Mouse (Mus musculus) liver, embryonic 16.5 days (tissue): ENCODE measurements at regions not wholly inside any gene's neighbourhood (a gene's known extent, or its start where the extent isn't known, plus 50 kb on each side); places are given as distances from the start of the nearest gene placed in this dataset.
"Not testable (repeated sequence)": the region's sequence is repeated elsewhere in the genome, so short reads cannot be mapped to it uniquely, and the experiment has no call there.

ENCODE experiments used
- ATAC-seq: fragments of 200-750 bp; cut with Nextera tagmentation; 2 replicates; pipeline ENCODE4 v1.8.0; 2017; ENCODE audit warnings: low read depth, mild to moderate bottlenecking, moderate number of reproducible peaks, moderate library complexity
- H3K27ac ChIP-seq: fragments of 300-500 bp; sonication (generic); 2 replicates; pipeline ENCODE4 v1.5.1; 2014; ENCODE audit warnings: mild to moderate bottlenecking, low read length
- H3K27me3 ChIP-seq: fragments of 300-500 bp; sonication (generic); 2 replicates; pipeline ENCODE4 v1.6.1; 2014; ENCODE audit warnings: low read depth, low read length, mixed read lengths; ENCODE audit not compliant: control insufficient read depth, insufficient read depth
- H3K36me3 ChIP-seq: fragments of 300-500 bp; sonication (generic); 2 replicates; pipeline ENCODE4 v1.6.1; 2014; ENCODE audit warnings: mild to moderate bottlenecking; ENCODE audit not compliant: control insufficient read depth, insufficient read depth
- H3K4me1 ChIP-seq: fragments of 300-500 bp; sonication (generic); 2 replicates; pipeline ENCODE4 v1.6.1; 2014; ENCODE audit warnings: low read depth, low read length, mixed read lengths; ENCODE audit not compliant: control insufficient read depth
- H3K4me2 ChIP-seq: fragments of 300-500 bp; sonication (generic); 2 replicates; pipeline ENCODE4 v1.6.1; 2014; ENCODE audit warnings: low read depth, low read length, mixed read lengths
- H3K4me3 ChIP-seq: fragments of 300-500 bp; sonication (generic); 2 replicates; pipeline ENCODE4 v1.5.1; 2014; ENCODE audit warnings: low read depth, mild to moderate bottlenecking, low read length
- H3K9ac ChIP-seq: fragments of 300-500 bp; sonication (generic); 2 replicates; pipeline ENCODE4 v1.6.1; 2014; ENCODE audit warnings: low read depth, low read length
- H3K9me3 ChIP-seq: fragments of 300-500 bp; sonication (generic); replicated peaks from 2 replicates; pipeline ENCODE4 v1.6.1; 2016; ENCODE audit warnings: low read length; ENCODE audit not compliant: control insufficient read depth
- WGBS: fragments of 180-500 bp; shearing (Covaris S2); extraction: QIAGEN DNeasy Blood & Tissue Kit; methylation state at CpG from one replicate; pipeline ENCODE4 v1.1.7; 2014; ENCODE audit not compliant: insufficient replicate concordance; 5-methylcytosine and 5-hydroxymethylcytosine counted together

GRCm38 (mm10) chr12:71525255-71525927 is 215.7 kb downstream of the Dact1 start:
- 43% methylated on average over 10 of the region's 10 CpGs for WGBS
- Histone ChIP-seq H3K9ac (no peak overlapping the region), H3K4me3 (no peak overlapping the region), H3K27me3 (no peaks in the 10 kb centered on the region), H3K27ac (no peak overlapping the region), H3K4me1 (no peaks in the 10 kb centered on the region), H3K36me3 (no peaks in the 10 kb centered on the region), H3K4me2 (no peak overlapping the region), H3K9me3 (no peaks in the 10 kb centered on the region)
- no peak for ATAC-seq

- no peaks in the 10 kb centered on the region for H3K27me3 ChIP-seq
- H3K4me3 ChIP-seq, result no peak overlapping the region
- no peak for ATAC-seq
- no peak overlapping the region for H3K9ac ChIP-seq
- no peaks in the 10 kb centered on the region for H3K9me3 ChIP-seq
- no peaks in the 10 kb centered on the region for H3K36me3 ChIP-seq
- 77% methylated on average over 7 of the region's 7 CpGs for WGBS
- no peak overlapping the region for H3K27ac ChIP-seq
- H3K4me2 ChIP-seq, result no peak overlapping the region
- no peaks in the 10 kb centered on the region for H3K4me1 ChIP-seq
Observed at GRCm38 (mm10) chr12:71526623-71527022, 216.9 kb downstream of the Dact1 start.

GRCm38 (mm10) chr12:71532161-71532560 is 222.5 kb downstream of the Dact1 start:
- H3K27me3 ChIP-seq, result no peaks in the 10 kb centered on the region
- no peaks in the 10 kb centered on the region for H3K4me1 ChIP-seq
- H3K4me3 ChIP-seq, result no peak overlapping the region
- H3K9ac ChIP-seq, result no peak overlapping the region
- no peak overlapping the region for H3K27ac ChIP-seq
- 50% methylated on average over 3 of the region's 3 CpGs for WGBS
- no peak overlapping the region for H3K4me2 ChIP-seq
- H3K9me3 ChIP-seq, result no peaks in the 10 kb centered on the region
- ATAC-seq, result no peak
- no peaks in the 10 kb centered on the region for H3K36me3 ChIP-seq

GRCm38 (mm10) chr12:71532708-71533450 is 223.2 kb downstream of the Dact1 start:
- H3K27ac ChIP-seq, result no peak overlapping the region
- no peak for ATAC-seq
- H3K36me3 ChIP-seq, result no peaks in the 10 kb centered on the region
- no peaks in the 10 kb centered on the region for H3K9me3 ChIP-seq
- 63% methylated on average over 22 of the region's 22 CpGs for WGBS
- no peak overlapping the region for H3K4me3 ChIP-seq
- H3K9ac ChIP-seq, result no peak overlapping the region
- H3K27me3 ChIP-seq, result no peaks in the 10 kb centered on the region
- H3K4me1 ChIP-seq, result no peaks in the 10 kb centered on the region
- H3K4me2 ChIP-seq, result no peak overlapping the region

- H3K36me3 ChIP-seq, result no peaks in the 10 kb centered on the region
- no peak overlapping the region for H3K9ac ChIP-seq
- H3K27me3 ChIP-seq, result no peaks in the 10 kb centered on the region
- 69% methylated on average over 9 of the region's 9 CpGs for WGBS
- no peaks in the 10 kb centered on the region for H3K4me1 ChIP-seq
- no peak overlapping the region for H3K4me2 ChIP-seq
- H3K4me3 ChIP-seq, result no peak overlapping the region
- no peaks in the 10 kb centered on the region for H3K9me3 ChIP-seq
- no peak for ATAC-seq
- H3K27ac ChIP-seq, result no peak overlapping the region
Observed at GRCm38 (mm10) chr12:71533701-71534100, 224.0 kb downstream of the Dact1 start.

GRCm38 (mm10) chr12:71534199-71534598 is 224.5 kb downstream of the Dact1 start:
- no peak for ATAC-seq
- no peaks in the 10 kb centered on the region for H3K9me3 ChIP-seq
- 63% methylated on average over 4 of the region's 4 CpGs for WGBS
- no peaks in the 10 kb centered on the region for H3K36me3 ChIP-seq
- no peaks in the 10 kb centered on the region for H3K4me1 ChIP-seq
- H3K9ac ChIP-seq, result no peak overlapping the region
- no peaks in the 10 kb centered on the region for H3K27me3 ChIP-seq
- H3K27ac ChIP-seq, result no peak overlapping the region
- no peak overlapping the region for H3K4me3 ChIP-seq
- H3K4me2 ChIP-seq, result no peak overlapping the region

GRCm38 (mm10) chr12:71535251-71535650 is 225.6 kb downstream of the Dact1 start:
- Histone ChIP-seq H3K27me3 (no peaks in the 10 kb centered on the region), H3K27ac (no peak overlapping the region), H3K4me1 (no peaks in the 10 kb centered on the region), H3K9me3 (no peaks in the 10 kb centered on the region), H3K9ac (no peak overlapping the region), H3K4me3 (no peak overlapping the region), H3K4me2 (no peak overlapping the region), H3K36me3 (no peaks in the 10 kb centered on the region)
- 72% methylated on average over 6 of the region's 6 CpGs for WGBS
- ATAC-seq, result no peak

GRCm38 (mm10) chr12:71535831-71536230 is 226.1 kb downstream of the Dact1 start:
- H3K4me1 ChIP-seq, H3K9me3 ChIP-seq, H3K27ac ChIP-seq, H3K27me3 ChIP-seq, H3K36me3 ChIP-seq, H3K4me3 ChIP-seq, ATAC-seq, H3K9ac ChIP-seq, H3K4me2 ChIP-seq: not testable (repeated sequence)
- 50% methylated on average over 3 of the region's 3 CpGs for WGBS

- Histone ChIP-seq H3K27me3 (no peaks in the 10 kb centered on the region), H3K36me3 (no peaks in the 10 kb centered on the region), H3K4me3 (no peak overlapping the region), H3K4me2 (no peak overlapping the region), H3K4me1 (no peaks in the 10 kb centered on the region), H3K9ac (no peak overlapping the region), H3K27ac (no peak overlapping the region), H3K9me3 (no peaks in the 10 kb centered on the region)
- no peak for ATAC-seq
- WGBS, result 63% methylated on average over 7 of the region's 7 CpGs
Observed at GRCm38 (mm10) chr12:71538691-71539090, 229.0 kb downstream of the Dact1 start.
